Comparison of ENCODE assay signal across 19 mouse cellular contexts in the genomic region with DNA sequence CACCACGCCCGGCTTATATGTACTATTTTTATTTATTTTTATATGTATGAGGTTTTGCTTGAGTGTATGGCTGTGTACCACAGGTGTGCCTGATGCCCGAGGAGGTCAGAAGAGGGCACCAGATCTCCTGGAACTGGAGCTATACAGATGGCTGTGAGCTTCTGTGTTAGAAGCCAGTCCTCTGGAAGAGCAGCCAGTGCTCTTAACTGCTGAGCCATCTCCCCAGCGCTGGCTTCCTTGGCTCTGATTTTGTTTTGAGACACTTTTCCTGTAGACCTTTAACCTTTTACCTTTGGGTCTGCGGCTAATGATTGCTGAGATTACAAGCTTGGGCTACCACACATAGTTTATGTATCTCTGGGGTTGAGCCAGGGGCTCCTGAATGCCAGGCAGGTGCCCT. TPM values are rescaled to one million over a fixed set of nuclear protein-coding genes. Genes with fewer than 3 reads are reported as not detected.
DNase-seq lines count a peak whose midpoint lies in the region; ATAC-seq and TF ChIP-seq lines count a peak whose summit lies in the region.
"Had no signal": no experiment of that assay in that cellular context is flagged by ENCODE, and none has a peak within 500 bp of the region (broad histone marks: within the 10 kb centered on the region; RNA-seq: fewer than 3 reads in every experiment).

No protein-coding gene starts in this region.

- no peaks in the 10 kb centered on the region for H3K27me3 ChIP-seq in hindbrain, embryonic 12.5 days
- no peaks in the 10 kb centered on the region for H3K27me3 ChIP-seq in hindbrain, embryonic 13.5 days
- no peaks in the 10 kb centered on the region for H3K27me3 ChIP-seq in liver, postnatal 0 days (ENCODE audit: insufficient read depth, low read length)
- H3K27me3 ChIP-seq in liver, embryonic 11.5 days (replicated peaks; ENCODE audit: control insufficient read depth, insufficient read depth, low read length) = no peaks in the 10 kb centered on the region
- H3K27me3 ChIP-seq: forebrain, embryonic 12.5 days; neural tube, embryonic 13.5 days had no signal

- no peak overlapping the region for H3K27ac ChIP-seq in hindbrain, embryonic 12.5 days
- H3K27ac ChIP-seq in hindbrain, embryonic 13.5 days = no peak overlapping the region
- H3K27ac ChIP-seq in liver, postnatal 0 days (ENCODE audit: low read depth) = no peak overlapping the region
- no peak overlapping the region for H3K27ac ChIP-seq in liver, embryonic 11.5 days (ENCODE audit: low read depth, low read length)
- H3K27ac ChIP-seq: forebrain, embryonic 12.5 days; hindbrain, embryonic 10.5 days; neural tube, embryonic 13.5 days had no signal

- H3K4me3 ChIP-seq in hindbrain, embryonic 12.5 days = no peak overlapping the region
- H3K4me3 ChIP-seq in hindbrain, embryonic 13.5 days = no peak overlapping the region
- no peak overlapping the region for H3K4me3 ChIP-seq in liver, postnatal 0 days (ENCODE audit: low read depth, low read length)
- no peak overlapping the region for H3K4me3 ChIP-seq in liver, embryonic 11.5 days (ENCODE audit: low read depth, low read length)
- H3K4me3 ChIP-seq: forebrain, embryonic 12.5 days; hindbrain, embryonic 10.5 days; neural tube, embryonic 13.5 days had no signal

- no peak overlapping the region for H3K4me2 ChIP-seq in hindbrain, embryonic 12.5 days (replicated peaks)
- H3K4me2 ChIP-seq in hindbrain, embryonic 13.5 days = no peak overlapping the region
- H3K4me2 ChIP-seq in liver, postnatal 0 days (ENCODE audit: low read depth, low read length) = no peak overlapping the region
- no peak overlapping the region for H3K4me2 ChIP-seq in liver, embryonic 11.5 days
- H3K4me2 ChIP-seq: forebrain, embryonic 12.5 days; neural tube, embryonic 13.5 days had no signal

- peaks cover 7% of the 10 kb centered on the region; the same call in 1 of the 2 replicates for H3K4me1 ChIP-seq in hindbrain, embryonic 12.5 days
- peaks cover 4% of the 10 kb centered on the region for H3K4me1 ChIP-seq in hindbrain, embryonic 13.5 days (replicated peaks)
- no peaks in the 10 kb centered on the region; the same call in 1 of the 2 replicates for H3K4me1 ChIP-seq in liver, postnatal 0 days (ENCODE audit: insufficient read depth)
- 0 out of 2 replicates have a peak, but pooled peaks cover 2% of the 10 kb centered on the region for H3K4me1 ChIP-seq in liver, embryonic 11.5 days (replicated peaks; ENCODE audit: control insufficient read depth, insufficient read depth, low read length)

- TF ChIP-seq EP300 in liver, postnatal 0 days (IDR thresholded peaks at IDR 0.05; ENCODE audit: low read depth) = no peak

- H3K36me3 ChIP-seq in hindbrain, embryonic 12.5 days = peaks cover 7% of the 10 kb centered on the region; the same call in 1 of the 2 replicates
- peaks cover 29% of the 10 kb centered on the region for H3K36me3 ChIP-seq in hindbrain, embryonic 13.5 days
- H3K36me3 ChIP-seq in liver, postnatal 0 days (replicated peaks; ENCODE audit: insufficient read depth, low read length) = no peaks in the 10 kb centered on the region; the same call in 1 of the 2 replicates
- H3K36me3 ChIP-seq in liver, embryonic 11.5 days (ENCODE audit: control insufficient read depth, insufficient read depth, low read length) = no peaks in the 10 kb centered on the region

- no peak for DNase-seq in liver, postnatal 0 days
- no peak for DNase-seq in liver, embryonic 11.5 days (ENCODE audit: low spot score)
- DNase-seq in kidney, adult 9 months = peak; percentile 88
- no peak for DNase-seq in adrenal gland, postnatal 10 days
- DNase-seq: adrenal gland, adult 2 months; cerebellum, adult 11 months; cerebellum, postnatal 36 days; lung, adult 2 months; lung, postnatal 36 days; thymus, postnatal 4 days had no signal

- H3K9ac ChIP-seq in hindbrain, embryonic 12.5 days = peak overlapping the region; percentile 24; the same call in 1 of the 2 replicates
- H3K9ac ChIP-seq in hindbrain, embryonic 13.5 days = no peak overlapping the region
- H3K9ac ChIP-seq in liver, postnatal 0 days (replicated peaks) = no peak overlapping the region
- H3K9ac ChIP-seq in liver, embryonic 11.5 days (ENCODE audit: low read depth, low read length) = no peak overlapping the region
- H3K9ac ChIP-seq: forebrain, embryonic 12.5 days; neural tube, embryonic 13.5 days had no signal

- no peak for ATAC-seq in hindbrain, embryonic 12.5 days (ENCODE audit: low FRiP score)
- ATAC-seq in hindbrain, embryonic 13.5 days (ENCODE audit: low FRiP score) = no peak
- 0 out of 2 replicates have a peak, but pooled peaks have one; percentile 28 for ATAC-seq in liver, postnatal 0 days
- no peak for ATAC-seq in liver, embryonic 11.5 days (replicated peaks; ENCODE audit: low FRiP score)
- no peak for ATAC-seq in frontal cortex, adult (ENCODE audit: low TSS enrichment)
- ATAC-seq: inflammation-experienced regulatory T-cells, adult 6 months had no signal

- 86% methylated on average over 5 of the region's 5 CpGs for WGBS in hindbrain, embryonic 12.5 days
- 88% methylated on average over 5 of the region's 5 CpGs for WGBS in hindbrain, embryonic 13.5 days
- 76% methylated on average over 5 of the region's 5 CpGs for WGBS in liver, postnatal 0 days (ENCODE audit: insufficient replicate concordance)
- WGBS in liver, embryonic 11.5 days = 77% methylated on average over 5 of the region's 5 CpGs

- H3K9me3 ChIP-seq in hindbrain, embryonic 12.5 days (replicated peaks) = no peaks in the 10 kb centered on the region
- H3K9me3 ChIP-seq in hindbrain, embryonic 13.5 days = no peaks in the 10 kb centered on the region
- H3K9me3 ChIP-seq in liver, postnatal 0 days (ENCODE audit: low read length) = no peaks in the 10 kb centered on the region
- H3K9me3 ChIP-seq in liver, embryonic 11.5 days (ENCODE audit: control insufficient read depth, low read length) = no peaks in the 10 kb centered on the region
- H3K9me3 ChIP-seq: forebrain, embryonic 12.5 days; G1E; hindbrain, embryonic 10.5 days; neural tube, embryonic 13.5 days had no signal

- TF ChIP-seq CTCF in liver, postnatal 0 days (IDR thresholded peaks at IDR 0.05; ENCODE audit: low read depth) = 0 out of 2 replicates have a peak, but pooled peaks have one; percentile 19

RNA-seq across cellular contexts. Expression of gene Capg, which starts 23.3 kb away (rescaled TPM):
- 10.6 and 15.0 TPM in 2 replicates for polyA plus RNA-seq in hindbrain, embryonic 12.5 days (2016; fragmentation: Nextera tagmentation; extraction: Ambion mirVana)
- polyA plus RNA-seq in hindbrain, embryonic 13.5 days (2015; fragmentation: Nextera tagmentation; extraction: Ambion mirVana) = 9.2 and 10.2 TPM in 2 replicates
- polyA plus RNA-seq in liver, postnatal 0 days (2015; fragmentation: Nextera tagmentation; extraction: Ambion mirVana) = 20.0 and 22.8 TPM in 2 replicates
- polyA plus RNA-seq in liver, embryonic 11.5 days (2014; fragmentation: Nextera tagmentation; extraction: Ambion mirVana) = 30.2 and 31.9 TPM in 2 replicates
- total RNA-seq in adrenal gland, postnatal 10 days (2021) = 10 to 100 TPM; 28.1 to 33.5 TPM

RNA-seq across cellular contexts. Expression of gene Elmod3, which starts 30.7 kb away (rescaled TPM):
- polyA plus RNA-seq in hindbrain, embryonic 12.5 days (2016; fragmentation: Nextera tagmentation; extraction: Ambion mirVana) = 17.6 and 18.1 TPM in 2 replicates
- 15.3 and 15.5 TPM in 2 replicates for polyA plus RNA-seq in hindbrain, embryonic 13.5 days (2015; fragmentation: Nextera tagmentation; extraction: Ambion mirVana)
- polyA plus RNA-seq in liver, postnatal 0 days (2015; fragmentation: Nextera tagmentation; extraction: Ambion mirVana) = 4.0 and 5.2 TPM in 2 replicates
- 12.3 and 13.4 TPM in 2 replicates for polyA plus RNA-seq in liver, embryonic 11.5 days (2014; fragmentation: Nextera tagmentation; extraction: Ambion mirVana)
- total RNA-seq in adrenal gland, postnatal 10 days (2021) = 10 to 100 TPM; 13.3 to 15.8 TPM

RNA-seq across cellular contexts. Expression of gene Retsat, which starts 30.8 kb away (rescaled TPM):
- polyA plus RNA-seq in hindbrain, embryonic 12.5 days (2016; fragmentation: Nextera tagmentation; extraction: Ambion mirVana) = 5.8 and 6.9 TPM in 2 replicates
- 4.8 and 5.9 TPM in 2 replicates for polyA plus RNA-seq in hindbrain, embryonic 13.5 days (2015; fragmentation: Nextera tagmentation; extraction: Ambion mirVana)
- 90.4 and 109 TPM in 2 replicates for polyA plus RNA-seq in liver, postnatal 0 days (2015; fragmentation: Nextera tagmentation; extraction: Ambion mirVana)
- polyA plus RNA-seq in liver, embryonic 11.5 days (2014; fragmentation: Nextera tagmentation; extraction: Ambion mirVana) = 26.0 and 28.4 TPM in 2 replicates
- total RNA-seq in adrenal gland, postnatal 10 days (2021) = 100 to 1,000 TPM; 359 to 375 TPM

RNA-seq across cellular contexts. Expression of gene Sh2d6, which starts 46.0 kb away (rescaled TPM):
- 0.62 and 0.82 TPM in 2 replicates for polyA plus RNA-seq in hindbrain, embryonic 12.5 days (2016; fragmentation: Nextera tagmentation; extraction: Ambion mirVana)
- polyA plus RNA-seq in hindbrain, embryonic 13.5 days (2015; fragmentation: Nextera tagmentation; extraction: Ambion mirVana) = 0.41 and 1.0 TPM in 2 replicates
- polyA plus RNA-seq in liver, postnatal 0 days (2015; fragmentation: Nextera tagmentation; extraction: Ambion mirVana) = not detected in 2 replicates
- polyA plus RNA-seq in liver, embryonic 11.5 days (2014; fragmentation: Nextera tagmentation; extraction: Ambion mirVana) = not detected in 2 replicates
- total RNA-seq in adrenal gland, postnatal 10 days (2021) = under 1 TPM; 0.27 to 0.48 TPM
- polyA plus RNA-seq: G1E; heart, embryonic 14.5 days; inflammation-experienced regulatory T-cells, adult 6 months had no signal

RNA-seq across cellular contexts. Expression of gene Tgoln1, which starts 49.3 kb away (rescaled TPM):
- 38.8 and 39.2 TPM in 2 replicates for polyA plus RNA-seq in hindbrain, embryonic 12.5 days (2016; fragmentation: Nextera tagmentation; extraction: Ambion mirVana)
- polyA plus RNA-seq in hindbrain, embryonic 13.5 days (2015; fragmentation: Nextera tagmentation; extraction: Ambion mirVana) = 37.1 and 38.1 TPM in 2 replicates
- polyA plus RNA-seq in liver, postnatal 0 days (2015; fragmentation: Nextera tagmentation; extraction: Ambion mirVana) = 21.5 and 23.2 TPM in 2 replicates
- 28.4 and 30.3 TPM in 2 replicates for polyA plus RNA-seq in liver, embryonic 11.5 days (2014; fragmentation: Nextera tagmentation; extraction: Ambion mirVana)
- 100 to 1,000 TPM in 1 of 2 experiments, 10 to 100 TPM in 1; 92.7 to 121 TPM for total RNA-seq in adrenal gland, postnatal 10 days (2021)
